Mouse (Mus musculus): ENCODE measurements around the gene Speer4f1.
"Not testable (repeated sequence)": the region's sequence is repeated elsewhere in the genome, so short reads cannot be mapped to it uniquely, and the experiment has no call there.

Gene Speer4f1

DNA sequence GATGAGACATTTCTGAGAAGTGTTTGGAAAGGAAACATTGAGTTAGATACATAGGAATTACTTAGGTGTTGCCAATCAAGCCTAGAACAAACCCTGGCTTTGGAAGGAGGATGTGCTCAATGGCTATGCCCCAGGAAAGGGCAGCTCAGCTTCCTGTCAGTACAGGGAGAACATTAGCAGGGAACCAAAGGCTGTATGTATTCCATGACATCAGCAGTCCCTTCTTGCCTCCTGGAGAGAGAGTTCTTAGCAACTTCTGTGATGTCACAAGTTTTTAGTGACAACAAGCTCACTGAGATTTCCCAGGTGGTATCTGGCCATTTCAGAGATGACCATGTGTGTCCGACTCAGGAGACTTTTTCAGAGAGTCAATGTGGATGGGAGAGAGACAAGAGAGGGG is at the start of gene Speer4f1:
TSS of gene Speer4f1 (plus strand) at position 301 of the 400 bp plus-strand sequence.
- not testable (repeated sequence) for DNase-seq (ENCODE audit: inconsistent age in 2 of 2, low spot score in 1 of 2)

DNA sequence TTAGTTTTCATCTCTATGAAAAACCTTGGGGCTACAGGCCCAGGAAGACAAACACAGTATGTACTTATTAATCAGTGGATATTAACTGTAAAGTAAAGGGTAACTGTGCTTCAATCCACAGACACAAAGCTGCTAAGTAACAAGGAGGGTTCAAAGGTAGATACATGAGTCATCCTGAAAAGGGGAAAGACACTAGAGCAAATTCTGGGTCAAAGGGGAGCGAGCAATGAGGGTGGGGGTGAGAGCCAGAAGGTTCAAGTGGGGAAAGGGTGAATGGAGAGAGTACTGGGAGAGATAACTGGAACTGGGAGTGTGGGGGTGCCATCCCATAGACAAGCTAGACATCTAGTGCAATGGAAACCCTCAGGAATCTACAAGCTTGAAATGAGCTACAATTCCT is 49.0 kb upstream of the Speer4f1 start:
- DNase-seq (ENCODE audit: inconsistent age in 2 of 2, low spot score in 1 of 2) = no peak

DNA sequence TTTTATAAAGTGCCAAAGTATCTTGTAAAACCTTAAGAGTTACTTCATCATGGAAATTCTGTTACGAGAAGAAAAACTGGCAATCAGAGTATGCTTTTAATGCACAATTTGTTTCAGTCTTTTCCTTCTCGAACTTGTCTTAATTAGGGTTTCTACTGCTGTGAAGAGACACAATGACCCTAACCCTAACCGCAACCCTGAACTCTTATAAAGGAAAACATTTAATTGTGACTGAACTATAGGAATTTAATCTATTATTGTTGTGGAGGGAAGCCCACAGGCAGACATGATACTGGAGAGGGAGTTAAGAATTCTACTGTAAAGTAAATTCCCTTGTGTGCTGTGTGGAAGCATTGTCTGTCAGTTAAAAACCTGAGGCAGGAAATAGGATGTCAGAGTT is 41.2 kb upstream of the Speer4f1 start:
- DNase-seq (ENCODE audit: inconsistent age in 2 of 2, low spot score in 1 of 2) = no peak

DNA sequence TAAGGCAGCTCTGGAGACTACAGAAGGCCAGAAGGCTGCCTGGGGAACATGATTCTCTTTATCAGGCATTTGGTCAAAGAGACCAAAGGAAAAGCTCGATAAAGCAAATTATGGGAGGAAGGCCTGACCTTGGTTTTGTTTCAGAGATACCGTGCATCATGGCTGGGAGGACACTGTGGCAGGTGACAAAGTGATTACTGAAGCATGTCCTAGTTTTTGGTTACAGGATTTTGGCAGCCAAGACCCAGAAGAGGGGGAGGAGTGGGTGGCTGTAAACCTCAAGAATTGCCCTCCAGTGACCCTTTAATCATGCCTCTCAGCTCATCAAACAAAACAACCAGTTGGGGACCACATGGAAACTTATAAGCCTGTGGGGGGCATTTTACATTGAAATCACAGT is 39.7 kb upstream of the Speer4f1 start:
- DNase-seq (ENCODE audit: inconsistent age in 2 of 2, low spot score in 1 of 2) = peak; percentile 30 to 55

DNA sequence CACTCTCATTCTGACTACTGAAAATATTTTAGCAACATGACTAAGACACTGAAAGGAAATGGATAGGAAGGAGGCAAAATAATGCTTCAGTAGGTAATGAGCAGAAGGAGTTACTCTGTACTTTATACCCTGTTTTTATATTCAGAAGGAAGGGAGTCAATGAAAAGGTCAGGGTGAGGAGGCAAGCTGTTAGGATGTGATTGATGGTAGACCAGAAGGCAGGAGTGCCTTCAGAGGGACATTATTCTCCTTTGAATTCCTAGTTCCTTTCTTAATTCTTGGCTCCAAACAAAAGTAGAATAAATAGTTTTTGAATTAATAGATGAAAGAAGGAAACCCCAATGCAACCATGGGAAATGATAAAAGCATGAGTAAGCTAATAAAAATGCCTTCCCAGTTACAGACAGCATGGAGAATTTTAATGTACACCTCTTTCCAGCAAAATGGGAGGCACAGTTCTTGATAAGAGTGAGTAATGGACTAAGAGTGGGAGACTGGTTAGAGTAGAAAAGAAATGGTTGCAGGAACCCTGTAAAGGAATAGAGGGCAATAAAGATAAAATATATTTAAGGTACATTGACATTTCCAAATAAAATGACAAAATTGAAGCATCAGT is 36.3 kb upstream of the Speer4f1 start:
- peak; percentile 16 to 54 for DNase-seq (ENCODE audit: inconsistent age in 2 of 2, low spot score in 1 of 2)

DNA sequence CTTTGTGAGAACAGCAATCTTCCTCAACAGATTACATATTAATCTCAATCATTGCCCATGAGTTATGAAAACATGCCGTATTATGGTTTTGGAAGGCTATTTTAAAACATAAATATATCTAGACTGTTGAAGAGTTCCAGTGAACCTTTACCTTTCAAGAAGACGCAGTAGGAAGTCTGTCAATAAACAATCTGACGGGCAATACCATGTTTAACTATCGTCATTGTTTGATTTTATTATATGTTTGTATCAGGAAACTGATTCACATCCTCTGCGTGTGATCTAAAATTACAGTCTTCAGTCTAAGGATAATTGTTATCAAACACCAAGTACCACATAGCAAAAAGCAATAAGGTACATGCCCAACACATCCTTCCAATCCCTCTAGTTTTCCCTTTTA is 21.8 kb upstream of the Speer4f1 start:
- no peak for DNase-seq (ENCODE audit: inconsistent age in 2 of 2, low spot score in 1 of 2)

DNA sequence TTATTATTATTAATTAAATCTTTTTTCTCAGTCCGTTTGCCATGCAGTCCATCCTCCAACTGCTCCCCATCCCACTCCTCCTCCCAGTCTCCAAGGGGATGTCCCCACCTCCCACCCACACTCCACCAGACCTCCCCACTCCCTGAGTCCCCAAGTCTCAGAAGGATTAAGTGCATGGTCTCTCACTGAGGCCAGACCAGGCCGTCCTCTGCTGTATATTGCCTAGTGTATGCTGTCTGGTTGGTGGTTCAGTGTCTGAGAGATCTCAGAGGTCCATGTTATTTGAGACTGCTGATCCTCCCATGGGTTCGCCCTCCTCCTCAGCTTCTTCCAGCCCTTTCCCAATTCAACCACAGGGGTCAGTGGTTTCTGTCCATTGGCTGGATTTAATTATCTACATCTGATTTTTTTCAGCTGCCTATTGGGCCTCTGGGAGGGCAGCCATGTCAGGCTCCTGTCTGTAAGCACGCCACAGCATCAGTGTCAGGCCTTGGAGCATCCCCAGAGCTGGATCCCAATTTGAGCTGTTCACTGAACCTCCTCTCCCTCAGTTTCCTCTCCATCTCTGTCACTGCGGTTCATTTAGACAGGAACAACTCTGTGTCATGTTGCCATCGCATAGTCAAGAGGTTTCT is 20.8 kb upstream of the Speer4f1 start:
- no peak for DNase-seq (ENCODE audit: inconsistent age in 2 of 2, low spot score in 1 of 2)

DNA sequence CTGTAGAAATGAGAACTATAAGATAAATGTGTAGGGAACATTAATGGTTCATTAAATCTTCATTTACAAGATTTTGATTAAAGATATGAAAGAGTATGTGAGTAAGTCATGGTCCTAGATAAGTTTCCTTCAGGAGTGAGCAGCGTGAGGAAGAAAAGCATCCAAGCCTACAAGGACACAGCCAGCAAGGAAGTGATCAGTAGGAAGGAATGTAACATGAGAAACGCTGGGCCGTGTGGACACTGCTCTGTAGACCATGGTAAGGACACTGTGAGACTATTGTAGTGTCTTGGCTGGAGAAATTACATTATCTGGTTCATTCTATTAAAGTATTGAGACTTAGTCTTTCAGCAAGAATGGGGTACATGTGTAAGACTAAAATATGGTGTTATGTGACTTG is 19.2 kb upstream of the Speer4f1 start:
- DNase-seq (ENCODE audit: inconsistent age in 2 of 2, low spot score in 1 of 2) = no peak

DNA sequence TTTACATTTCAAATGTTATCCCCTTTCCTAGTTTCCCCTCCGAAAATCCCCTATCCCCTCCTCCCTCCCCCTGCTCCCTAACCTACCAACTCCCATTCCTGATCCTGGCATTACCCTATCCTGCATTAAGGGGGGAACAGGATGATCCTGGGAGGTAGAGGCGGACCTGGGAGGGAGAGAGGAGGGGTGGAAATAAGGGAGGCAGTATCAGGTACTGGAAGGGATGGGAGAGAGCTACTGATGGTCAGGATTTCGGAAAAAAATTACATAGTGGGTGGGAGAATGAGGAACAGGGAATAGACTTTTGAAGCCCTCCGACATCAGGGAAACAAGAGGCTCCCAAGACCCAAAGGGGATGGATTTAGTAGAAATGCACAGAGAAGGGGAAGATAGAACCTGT is 7.8 kb upstream of the Speer4f1 start:
- not testable (repeated sequence) for DNase-seq (ENCODE audit: inconsistent age in 2 of 2, low spot score in 1 of 2)

DNA sequence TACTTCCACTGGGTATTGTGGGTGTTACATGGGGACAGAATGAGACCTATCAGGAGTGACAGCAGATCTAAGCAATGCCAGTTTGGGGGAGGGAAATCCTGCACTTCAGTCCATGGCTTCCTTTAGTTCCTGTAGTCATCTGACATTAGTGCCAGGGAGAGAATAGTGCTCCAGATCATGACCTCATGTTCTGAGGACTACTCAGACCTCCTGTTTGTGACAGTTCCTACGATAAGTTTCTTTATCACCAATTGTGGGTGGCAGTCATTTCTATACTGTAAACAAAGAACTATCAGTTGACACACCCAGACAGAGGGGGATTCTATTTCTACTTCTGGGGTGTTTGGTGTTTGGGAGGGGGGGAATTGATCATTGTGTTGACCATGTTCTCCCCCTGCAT is 578 bp downstream of the Speer4f1 start:
- no peak for DNase-seq (ENCODE audit: inconsistent age in 2 of 2, low spot score in 1 of 2)

DNA sequence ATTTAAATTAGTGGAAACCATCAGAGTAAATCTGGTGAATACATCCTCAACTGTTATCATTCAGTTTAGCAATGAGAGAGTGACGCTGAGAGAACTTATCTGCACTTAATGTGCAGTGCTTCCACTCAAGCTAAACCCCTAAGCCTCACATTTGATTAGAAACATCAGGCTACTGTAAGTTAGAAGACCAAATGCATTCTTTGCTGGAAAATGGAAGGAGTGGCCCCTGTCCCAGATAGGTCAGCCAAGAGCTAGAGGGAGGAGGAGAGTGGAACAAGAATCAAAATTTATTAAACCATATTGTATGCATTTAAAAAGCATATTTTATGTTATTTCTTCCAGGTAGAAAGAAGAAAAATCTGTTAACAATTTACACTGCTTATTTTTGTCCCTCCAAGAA is 14.0 kb downstream of the Speer4f1 start:
- DNase-seq (ENCODE audit: inconsistent age in 2 of 2, low spot score in 1 of 2) = no peak

DNA sequence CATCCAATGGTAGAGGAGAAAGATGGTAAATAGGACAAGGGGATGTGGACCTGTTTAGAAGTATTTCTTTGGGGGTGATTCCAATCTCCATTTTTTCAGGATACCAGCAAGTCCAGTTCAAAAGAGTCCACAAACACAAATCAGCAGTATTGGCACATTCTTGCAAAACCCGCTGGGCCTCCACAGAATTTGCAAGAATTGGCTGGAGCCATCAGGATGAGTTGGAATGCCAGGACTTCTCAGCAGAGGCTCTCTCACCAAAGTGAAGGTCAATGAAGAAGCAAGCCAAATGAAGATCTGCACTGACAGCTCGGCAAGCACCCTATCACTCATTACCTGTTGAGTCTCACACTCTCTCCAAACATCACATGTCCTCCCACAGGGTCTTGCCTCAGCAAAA is 19.7 kb downstream of the Speer4f1 start:
- peak; percentile 7 to 33 for DNase-seq (ENCODE audit: inconsistent age in 2 of 2, low spot score in 1 of 2)

DNA sequence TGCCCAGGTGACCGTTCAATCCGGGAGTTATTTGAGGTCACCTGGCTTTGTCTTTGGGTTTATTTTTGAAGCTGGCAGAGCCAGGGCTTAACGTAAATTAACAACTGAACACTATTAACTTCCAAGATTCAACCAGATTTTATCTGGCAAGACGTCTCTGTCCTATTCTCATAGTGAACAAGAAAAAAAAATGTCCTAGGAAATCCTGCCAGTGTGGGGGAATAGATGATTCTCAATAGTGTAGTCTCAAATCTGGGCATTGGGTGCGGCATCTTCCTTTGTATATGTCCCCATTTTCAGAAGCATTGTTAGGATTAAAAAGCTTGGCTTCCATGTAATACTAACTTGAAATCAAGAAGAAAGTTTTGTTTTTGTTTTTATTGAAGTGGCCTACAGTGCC is 20.8 kb downstream of the Speer4f1 start:
- DNase-seq (ENCODE audit: inconsistent age in 2 of 2, low spot score in 1 of 2) = no peak

DNA sequence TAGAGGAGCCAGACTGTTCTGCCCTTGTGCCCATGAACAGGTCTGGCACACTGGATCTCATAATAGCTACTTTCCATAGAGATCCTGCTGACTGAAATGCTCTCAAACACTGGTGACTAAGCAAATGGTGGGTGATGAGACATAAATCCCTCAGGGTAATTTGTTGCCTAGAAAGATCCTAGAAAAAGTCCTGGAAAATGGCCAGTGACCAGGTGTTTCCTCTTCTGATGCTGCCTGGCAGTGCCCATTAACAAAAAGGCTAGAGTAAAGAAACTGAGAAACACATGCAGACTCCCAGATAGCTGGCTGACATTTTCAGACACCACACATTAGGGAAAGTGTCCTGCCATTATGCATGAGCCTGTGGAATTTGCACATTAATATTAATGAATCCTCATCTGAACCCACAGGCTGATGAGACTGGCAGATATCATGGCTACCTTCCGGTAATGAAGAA is 24.0 kb downstream of the Speer4f1 start:
- DNase-seq (ENCODE audit: inconsistent age in 2 of 2, low spot score in 1 of 2) = no peak

DNA sequence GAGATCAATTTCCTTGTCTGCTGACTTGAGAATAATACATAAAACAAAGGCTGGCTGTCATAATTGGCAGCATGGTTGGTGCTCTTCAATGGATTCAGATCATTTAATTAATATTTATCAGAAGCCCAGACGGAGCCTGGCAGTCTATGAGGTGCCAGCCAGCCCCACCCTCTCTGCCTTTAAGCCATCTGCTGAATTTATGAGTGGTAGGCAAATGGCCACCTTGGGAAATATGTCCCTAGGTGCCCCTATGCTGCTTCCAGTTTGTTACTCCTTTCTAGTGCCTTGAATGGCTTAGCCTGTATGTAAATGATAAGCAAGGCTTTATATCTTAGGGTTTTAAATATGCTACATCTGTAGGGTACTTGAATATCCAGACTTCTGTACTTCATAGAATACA is 25.0 kb downstream of the Speer4f1 start:
- no peak for DNase-seq (ENCODE audit: inconsistent age in 2 of 2, low spot score in 1 of 2)

DNA sequence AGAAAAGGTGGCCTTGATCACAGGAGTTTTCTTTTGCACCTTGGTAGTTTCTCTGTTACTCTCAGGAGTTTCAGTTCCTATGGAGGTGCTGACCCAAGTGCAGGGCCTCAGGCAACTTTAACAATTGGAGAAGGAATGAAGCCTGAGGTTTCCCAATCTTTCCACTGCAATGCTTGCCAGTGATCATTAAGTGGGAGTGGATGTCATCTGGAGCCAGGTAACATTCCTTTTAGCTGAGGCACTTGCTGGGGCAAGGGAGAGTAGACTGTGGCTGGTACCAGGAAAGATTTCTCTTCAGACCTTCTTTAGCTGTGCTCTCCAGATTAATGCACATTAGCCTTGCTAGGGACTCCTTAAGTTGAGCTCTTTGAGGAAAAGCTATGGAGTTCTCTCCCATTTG is 29.6 kb downstream of the Speer4f1 start:
- DNase-seq (ENCODE audit: inconsistent age in 2 of 2, low spot score in 1 of 2) = no peak

DNA sequence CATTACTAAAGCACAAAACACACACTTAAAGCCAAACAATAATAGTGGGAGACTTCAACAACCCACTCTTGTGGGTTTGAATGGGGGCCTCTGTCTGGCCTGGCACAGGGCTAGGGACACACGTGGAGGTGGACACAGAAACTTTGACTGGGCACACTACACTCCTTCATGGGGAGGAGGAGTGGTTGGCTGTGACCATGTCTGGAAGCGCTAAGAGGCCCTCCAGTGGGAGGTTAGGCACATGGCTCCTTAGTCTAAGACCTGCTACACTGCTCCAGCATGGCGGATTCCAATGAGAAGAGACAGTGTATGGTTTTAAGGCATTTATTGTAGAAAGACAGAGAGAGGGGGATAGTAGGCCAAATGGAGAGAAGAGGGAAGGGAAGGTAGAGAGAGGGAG is 32.1 kb downstream of the Speer4f1 start:
- DNase-seq (ENCODE audit: inconsistent age in 2 of 2, low spot score in 1 of 2) = no peak

All from adrenal gland, adult (tissue).